Mouse (Mus musculus): ENCODE results near the gene Gda. TPM values are rescaled to one million over a fixed set of nuclear protein-coding genes. Genes with fewer than 3 reads are reported as not detected.

The Gda gene
- total RNA-seq, 1 experiment from 2014 or later, result 14.5 TPM

DNA sequence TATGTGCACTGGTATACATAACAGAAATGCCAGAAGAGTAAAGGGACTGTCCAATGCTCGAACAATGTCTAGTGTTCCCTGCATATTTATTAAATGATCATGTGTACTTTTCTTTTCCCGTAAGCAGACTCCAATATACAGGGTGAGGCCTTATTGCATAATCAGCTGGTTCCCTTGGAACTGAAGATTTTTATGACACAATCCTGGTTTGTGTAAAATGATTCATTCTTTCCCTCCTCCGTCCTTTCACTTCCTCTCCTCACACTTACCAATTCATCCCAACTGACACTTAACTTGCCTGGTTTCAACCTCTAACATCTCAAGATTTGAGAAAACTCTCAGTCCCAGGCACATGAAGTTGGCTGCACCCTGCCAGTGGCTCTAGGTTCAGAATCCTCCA, 3.5 kb upstream of the Gda start:
- no peak for ATAC-seq (replicated peaks in 1 of 2; ENCODE audit: insufficient read depth in 1 of 2, low FRiP score in 2 of 2, low TSS enrichment in 1 of 2, low read depth in 1 of 2, poor library complexity in 2 of 2, severe bottlenecking in 2 of 2)

DNA sequence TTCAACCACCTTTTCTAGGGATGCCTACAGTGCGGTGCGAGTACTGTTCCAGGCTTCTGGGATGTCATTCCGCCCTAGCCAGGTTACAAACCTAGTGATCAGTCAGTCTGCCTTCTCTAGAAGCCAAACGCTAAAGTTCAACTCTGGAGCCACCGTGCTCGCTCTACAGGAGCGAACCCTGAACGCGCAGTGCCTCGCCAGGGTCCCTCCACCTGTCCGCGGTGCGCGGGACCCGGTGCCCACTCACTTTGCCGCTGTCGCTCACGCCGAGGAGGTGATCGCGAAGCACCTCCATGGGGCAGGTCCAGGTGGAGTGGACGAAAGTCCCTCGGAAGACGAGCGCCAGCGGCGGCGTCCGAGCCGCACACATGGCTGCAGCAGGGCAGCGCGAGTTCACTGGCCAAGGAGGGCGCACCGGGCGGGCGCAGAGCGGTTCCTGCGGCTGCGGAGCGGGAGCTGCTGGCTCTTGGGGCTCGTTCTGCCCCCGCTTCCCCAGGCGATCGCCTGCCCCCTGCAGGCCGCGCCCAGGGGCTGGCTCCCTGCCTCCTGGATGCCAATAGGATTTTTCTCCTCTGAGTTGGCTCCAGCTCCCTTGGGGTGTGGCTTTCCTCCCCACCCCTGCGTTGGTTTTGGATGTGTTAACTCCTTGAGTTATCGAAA, 994 bp downstream of the Gda start:
- peak; percentile 95 for ATAC-seq (replicated peaks in 1 of 2; ENCODE audit: insufficient read depth in 1 of 2, low FRiP score in 2 of 2, low TSS enrichment in 1 of 2, low read depth in 1 of 2, poor library complexity in 2 of 2, severe bottlenecking in 2 of 2)

DNA sequence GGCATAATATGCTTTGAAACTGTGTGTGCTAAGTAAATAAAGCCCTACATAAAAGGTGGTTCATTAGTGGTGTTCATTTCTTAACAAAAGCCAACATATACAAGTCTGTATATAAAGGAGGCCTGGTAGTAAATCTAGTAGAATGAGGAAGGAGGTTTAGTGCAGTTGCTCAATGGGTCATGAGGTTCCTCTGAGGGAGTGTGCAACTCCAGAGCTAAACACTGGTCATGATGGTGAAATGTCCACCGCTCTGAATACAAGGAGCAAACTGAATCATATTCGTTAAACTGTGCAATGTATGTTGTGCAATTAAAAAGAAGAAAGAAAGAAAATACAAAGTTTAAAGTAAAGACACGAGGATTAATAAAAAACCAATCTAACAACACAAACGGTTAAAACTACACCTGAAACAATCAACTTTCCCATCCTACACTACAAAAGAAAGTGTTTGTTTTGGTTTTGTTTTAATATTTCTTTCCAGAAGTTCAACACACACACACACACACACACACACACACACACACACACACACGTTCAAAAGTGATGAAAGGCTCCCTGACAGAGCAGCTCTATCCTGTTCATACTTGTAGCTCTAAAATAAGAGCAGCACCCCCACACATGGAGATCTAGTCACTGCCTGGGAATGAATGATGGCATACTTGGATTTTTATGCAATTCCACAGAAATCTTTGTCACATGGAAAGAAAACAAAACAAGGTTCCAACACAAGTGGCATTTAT, 11.9 kb downstream of the Gda start:
- peak; percentile 51 to 86; a peak in 3 of 4 replicates for ATAC-seq (replicated peaks in 1 of 2; ENCODE audit: insufficient read depth in 1 of 2, low FRiP score in 2 of 2, low TSS enrichment in 1 of 2, low read depth in 1 of 2, poor library complexity in 2 of 2, severe bottlenecking in 2 of 2)

DNA sequence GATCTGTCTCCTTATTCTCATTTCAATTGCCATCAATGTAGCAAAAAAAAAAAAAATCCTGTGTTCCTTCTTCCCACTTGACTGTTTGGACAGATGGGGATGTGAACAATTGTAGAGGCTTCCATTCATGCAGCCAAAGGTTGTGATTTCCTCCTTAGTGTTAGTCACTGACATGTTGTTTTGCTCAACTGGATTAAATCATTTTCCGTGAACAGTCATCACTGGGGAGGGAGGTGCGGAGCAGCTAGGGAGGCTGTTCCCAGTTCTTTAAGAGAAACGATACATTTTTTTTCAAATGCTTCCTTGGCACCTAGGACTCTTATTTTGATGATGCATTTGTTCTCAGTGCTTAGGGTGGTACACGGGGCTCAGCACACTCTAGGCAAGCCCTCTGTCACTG, 15.8 kb downstream of the Gda start:
- no peak for ATAC-seq (replicated peaks in 1 of 2; ENCODE audit: insufficient read depth in 1 of 2, low FRiP score in 2 of 2, low TSS enrichment in 1 of 2, low read depth in 1 of 2, poor library complexity in 2 of 2, severe bottlenecking in 2 of 2)

DNA sequence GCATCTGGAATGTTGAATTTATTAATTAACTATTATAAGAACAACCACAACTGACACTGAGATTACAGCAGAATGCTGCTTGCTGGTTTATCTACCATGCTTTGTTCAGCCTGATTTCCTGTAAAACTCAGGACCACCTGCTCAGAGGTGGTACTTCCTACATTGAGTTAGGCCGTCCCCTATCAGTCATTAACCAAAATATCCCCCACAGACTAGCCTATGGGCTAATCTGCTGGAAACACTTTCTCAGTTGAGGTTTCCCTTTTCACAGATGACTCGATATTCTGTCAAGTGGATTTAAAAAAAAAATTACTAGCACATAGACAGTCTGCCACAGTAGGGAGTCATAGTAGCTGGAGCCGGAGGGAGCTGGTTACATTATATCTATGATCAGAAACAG, 31.5 kb downstream of the Gda start:
- ATAC-seq (replicated peaks in 1 of 2; ENCODE audit: insufficient read depth in 1 of 2, low FRiP score in 2 of 2, low TSS enrichment in 1 of 2, low read depth in 1 of 2, poor library complexity in 2 of 2, severe bottlenecking in 2 of 2), result peak; percentile 78 to 89

DNA sequence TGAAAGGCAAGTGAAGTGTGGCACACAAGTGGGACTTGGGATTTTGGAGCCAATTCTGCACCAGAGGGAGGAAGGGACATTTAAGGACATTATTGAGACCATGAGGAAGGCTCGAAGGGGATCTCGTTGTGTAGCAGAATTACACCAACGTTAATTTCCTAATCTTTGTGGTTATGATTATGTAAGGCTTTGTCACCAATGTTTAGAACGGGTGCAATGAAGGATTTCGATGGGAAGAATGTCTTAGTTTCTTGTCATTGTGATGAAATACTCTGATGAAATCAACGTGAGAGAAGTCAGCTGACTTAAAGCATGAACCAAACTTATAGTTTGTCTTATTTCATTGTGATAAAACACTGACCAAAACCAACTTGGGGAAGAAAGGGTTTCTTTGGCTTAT, 32.4 kb downstream of the Gda start:
- peak; percentile 22 to 55; a peak in 1 of 4 replicates for ATAC-seq (replicated peaks in 1 of 2; ENCODE audit: insufficient read depth in 1 of 2, low FRiP score in 2 of 2, low TSS enrichment in 1 of 2, low read depth in 1 of 2, poor library complexity in 2 of 2, severe bottlenecking in 2 of 2)

DNA sequence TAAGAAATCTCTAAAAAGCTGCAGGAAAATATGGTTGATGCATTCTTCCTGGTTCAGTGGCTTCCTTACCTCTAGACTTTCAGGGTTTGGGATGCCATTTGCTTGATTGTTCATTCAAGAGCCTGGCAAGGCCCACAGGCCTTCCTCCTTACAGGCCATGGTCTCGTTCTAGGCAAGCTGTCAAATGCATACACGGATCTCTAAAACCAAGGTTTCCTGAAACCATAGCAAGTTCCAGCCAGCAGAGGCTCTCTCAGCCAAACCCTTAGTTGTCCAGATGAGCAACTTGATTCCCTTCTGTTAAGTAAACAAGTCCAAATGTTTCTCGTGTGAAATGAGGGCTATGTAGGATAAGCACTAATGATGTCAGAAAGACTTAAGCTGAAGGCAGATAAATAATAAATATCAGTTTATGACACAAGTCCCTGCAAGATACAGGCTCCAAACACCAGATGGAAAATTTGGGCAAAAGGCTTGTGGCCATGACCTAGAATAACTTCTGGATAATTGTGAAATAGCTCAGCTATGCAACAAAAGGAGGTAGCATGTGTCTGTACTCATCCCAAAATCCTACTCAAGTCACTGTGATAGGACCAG, 34.0 kb downstream of the Gda start:
- ATAC-seq (replicated peaks in 1 of 2; ENCODE audit: insufficient read depth in 1 of 2, low FRiP score in 2 of 2, low TSS enrichment in 1 of 2, low read depth in 1 of 2, poor library complexity in 2 of 2, severe bottlenecking in 2 of 2), result no peak

DNA sequence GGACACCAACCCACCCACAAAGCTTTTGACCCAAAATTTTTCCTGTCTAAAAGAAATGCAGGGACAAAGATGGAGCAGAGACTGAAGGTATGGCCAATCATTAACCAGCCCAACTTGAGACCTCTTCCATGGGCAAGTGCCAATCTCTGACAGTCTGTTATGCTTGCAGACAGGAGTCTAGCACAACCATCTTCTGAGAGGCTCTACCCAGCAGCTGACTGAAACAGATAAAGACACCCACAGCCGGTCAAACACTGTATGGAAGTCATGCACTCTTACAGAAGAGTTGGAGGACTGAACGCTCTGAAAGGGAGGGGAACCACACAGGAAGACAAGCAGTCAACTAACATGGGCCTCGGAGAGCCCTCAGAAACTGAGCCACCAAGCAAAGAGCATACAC, 36.7 kb downstream of the Gda start:
- no peak for ATAC-seq (replicated peaks in 1 of 2; ENCODE audit: insufficient read depth in 1 of 2, low FRiP score in 2 of 2, low TSS enrichment in 1 of 2, low read depth in 1 of 2, poor library complexity in 2 of 2, severe bottlenecking in 2 of 2)

DNA sequence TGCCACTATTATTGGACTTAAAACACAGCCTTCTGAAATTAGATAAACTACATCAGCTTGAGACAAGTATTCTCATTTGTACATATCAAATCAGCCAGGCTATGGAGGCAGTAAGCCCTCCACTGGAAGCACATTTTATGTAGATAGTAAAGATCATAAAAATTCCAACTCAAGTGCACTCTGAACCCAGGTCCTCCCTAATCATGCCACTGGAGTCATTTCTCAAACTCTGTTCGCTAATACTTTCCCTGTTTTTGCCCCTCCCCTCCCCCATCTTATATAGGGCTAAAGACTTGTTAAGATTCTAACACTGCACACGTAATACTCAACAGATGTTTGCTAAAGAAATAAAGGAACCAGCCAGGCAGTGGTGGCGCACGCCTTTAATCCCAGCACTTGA, 39.9 kb downstream of the Gda start:
- ATAC-seq (replicated peaks in 1 of 2; ENCODE audit: insufficient read depth in 1 of 2, low FRiP score in 2 of 2, low TSS enrichment in 1 of 2, low read depth in 1 of 2, poor library complexity in 2 of 2, severe bottlenecking in 2 of 2), result no peak

DNA sequence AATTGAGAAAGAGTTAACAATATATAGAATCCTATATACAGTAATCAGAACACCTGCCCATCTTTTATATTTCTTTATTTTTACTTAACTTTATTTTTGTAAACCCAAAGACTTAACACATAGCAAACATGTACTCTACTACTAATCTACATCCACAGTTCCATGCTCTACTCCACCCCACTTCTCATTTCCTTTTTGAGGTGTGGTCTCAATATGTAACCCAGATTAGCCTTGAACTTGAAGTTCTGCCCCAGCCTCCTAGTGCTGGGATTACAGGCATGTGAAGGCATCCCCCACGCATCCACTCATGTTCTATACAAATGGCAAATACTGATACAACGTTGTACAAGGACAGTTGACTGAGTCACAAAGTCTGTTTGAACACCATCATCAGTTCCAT, 40.4 kb downstream of the Gda start:
- no peak for ATAC-seq (replicated peaks in 1 of 2; ENCODE audit: insufficient read depth in 1 of 2, low FRiP score in 2 of 2, low TSS enrichment in 1 of 2, low read depth in 1 of 2, poor library complexity in 2 of 2, severe bottlenecking in 2 of 2)

DNA sequence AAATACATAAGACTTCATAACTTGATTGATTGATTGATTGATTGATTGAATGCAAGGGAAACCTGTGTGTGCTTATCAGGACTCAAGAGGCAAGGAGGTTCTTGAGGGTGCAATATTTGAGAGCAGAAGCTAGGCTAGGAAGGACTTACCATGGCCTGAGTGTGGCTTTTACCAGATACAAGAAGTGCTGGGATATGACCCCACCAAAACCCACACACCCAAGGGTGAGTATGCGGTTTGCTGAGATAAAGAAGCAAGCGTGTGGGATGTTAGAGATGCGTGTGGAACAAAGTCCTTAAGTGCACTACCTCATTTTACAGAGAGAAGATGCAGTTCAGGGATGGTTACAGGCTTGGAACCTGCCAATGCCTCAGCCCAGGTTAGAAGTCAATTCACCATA, 41.0 kb downstream of the Gda start:
- ATAC-seq (replicated peaks in 1 of 2; ENCODE audit: insufficient read depth in 1 of 2, low FRiP score in 2 of 2, low TSS enrichment in 1 of 2, low read depth in 1 of 2, poor library complexity in 2 of 2, severe bottlenecking in 2 of 2), result no peak

DNA sequence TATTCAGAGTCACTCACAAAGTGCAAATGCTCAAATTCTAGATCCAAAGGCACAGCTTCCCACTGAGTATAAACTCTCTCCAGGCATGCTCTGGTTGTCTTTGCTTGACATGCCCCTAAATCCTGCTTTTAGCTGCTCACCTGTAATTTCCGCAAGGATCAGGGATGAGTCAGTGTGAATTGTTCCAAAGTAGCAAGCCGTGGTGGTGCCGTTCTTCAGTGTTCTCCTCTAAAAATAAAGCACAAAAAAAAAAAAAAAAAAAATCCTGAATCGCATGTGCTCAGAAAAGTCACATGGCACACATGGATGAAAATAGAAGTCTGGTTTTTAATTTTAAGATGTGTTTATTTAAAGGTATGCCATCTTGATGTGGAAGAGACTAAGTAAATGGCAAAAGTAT, 47.9 kb downstream of the Gda start:
- ATAC-seq (replicated peaks in 1 of 2; ENCODE audit: insufficient read depth in 1 of 2, low FRiP score in 2 of 2, low TSS enrichment in 1 of 2, low read depth in 1 of 2, poor library complexity in 2 of 2, severe bottlenecking in 2 of 2), result no peak

DNA sequence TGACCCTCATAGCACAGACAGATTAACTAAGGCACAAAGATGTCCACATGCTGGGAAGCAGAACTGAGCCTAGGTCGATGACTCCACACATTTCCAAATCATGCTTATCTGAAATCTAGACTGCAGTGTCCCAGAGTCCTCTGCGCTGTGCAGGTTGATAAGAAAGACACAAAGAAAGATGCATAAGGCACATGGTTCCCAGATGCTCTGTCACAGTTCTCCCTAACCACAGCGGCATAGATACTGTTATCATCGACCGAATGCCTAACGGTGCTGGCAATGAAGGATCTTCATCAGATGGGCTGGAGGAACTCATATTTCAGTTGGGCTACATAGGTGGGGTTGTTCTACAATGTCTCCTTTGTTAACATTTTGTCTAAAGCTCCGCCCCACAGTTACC, 49.5 kb downstream of the Gda start:
- ATAC-seq (replicated peaks in 1 of 2; ENCODE audit: insufficient read depth in 1 of 2, low FRiP score in 2 of 2, low TSS enrichment in 1 of 2, low read depth in 1 of 2, poor library complexity in 2 of 2, severe bottlenecking in 2 of 2), result no peak; a peak in 1 of 4 replicates

DNA sequence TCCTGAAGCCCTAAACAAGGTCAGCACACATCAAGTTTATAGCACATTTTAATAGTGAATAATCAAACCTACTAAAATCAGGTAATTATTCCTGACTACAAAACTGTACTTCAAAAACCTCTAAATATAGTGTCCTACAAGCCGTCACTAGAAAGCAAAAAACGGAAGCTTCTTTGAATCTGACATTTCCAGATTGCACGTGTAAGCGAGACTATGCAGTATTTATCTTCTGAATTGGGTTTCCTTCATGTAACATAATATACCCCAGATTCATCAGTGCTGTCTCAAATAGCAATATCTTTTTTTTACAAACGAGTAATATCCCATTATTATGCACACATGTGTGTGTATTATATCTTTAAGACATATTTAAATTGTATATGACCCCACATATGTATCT, 54.8 kb downstream of the Gda start:
- ATAC-seq (replicated peaks in 1 of 2; ENCODE audit: insufficient read depth in 1 of 2, low FRiP score in 2 of 2, low TSS enrichment in 1 of 2, low read depth in 1 of 2, poor library complexity in 2 of 2, severe bottlenecking in 2 of 2), result no peak

DNA sequence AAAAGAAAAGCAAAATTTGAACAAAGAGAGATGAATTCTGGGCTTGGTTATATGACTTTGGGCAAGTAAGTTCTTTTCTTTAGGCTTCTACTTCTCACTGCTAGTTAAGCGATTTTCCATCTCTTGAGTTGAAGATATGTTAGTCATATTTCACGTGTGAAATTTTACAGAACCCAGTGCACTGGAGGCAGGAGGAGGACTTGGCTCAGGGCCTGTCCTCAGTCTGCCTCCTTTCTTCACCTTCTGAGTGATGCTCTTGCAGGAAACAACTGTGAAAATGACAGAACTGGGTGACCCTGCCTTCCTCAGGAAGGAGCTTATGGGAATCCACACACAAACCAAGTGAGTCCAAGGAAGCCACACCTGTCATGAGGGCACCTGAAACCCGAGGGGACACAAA, 57.9 kb downstream of the Gda start:
- ATAC-seq (replicated peaks in 1 of 2; ENCODE audit: insufficient read depth in 1 of 2, low FRiP score in 2 of 2, low TSS enrichment in 1 of 2, low read depth in 1 of 2, poor library complexity in 2 of 2, severe bottlenecking in 2 of 2), result no peak

DNA sequence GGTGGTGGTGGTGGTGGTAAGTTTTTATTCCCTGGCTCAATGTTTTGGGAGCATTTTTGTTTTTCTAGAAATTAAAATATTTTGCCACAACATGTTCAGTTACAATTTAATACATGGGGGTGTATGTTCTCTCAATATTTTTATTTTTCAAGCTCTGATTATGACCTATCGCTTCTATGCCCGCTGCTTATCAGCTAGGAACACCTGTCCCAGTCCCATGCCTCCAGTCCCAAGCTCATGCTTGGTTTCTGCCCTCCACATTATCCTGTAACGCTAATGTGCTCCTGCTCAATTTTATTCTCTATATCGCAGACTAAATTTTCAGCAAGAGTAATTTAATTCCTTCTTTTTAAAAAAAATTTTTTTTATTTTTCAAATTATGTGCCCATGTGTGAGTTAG, 64.1 kb downstream of the Gda start:
- no peak for ATAC-seq (replicated peaks in 1 of 2; ENCODE audit: insufficient read depth in 1 of 2, low FRiP score in 2 of 2, low TSS enrichment in 1 of 2, low read depth in 1 of 2, poor library complexity in 2 of 2, severe bottlenecking in 2 of 2)

DNA sequence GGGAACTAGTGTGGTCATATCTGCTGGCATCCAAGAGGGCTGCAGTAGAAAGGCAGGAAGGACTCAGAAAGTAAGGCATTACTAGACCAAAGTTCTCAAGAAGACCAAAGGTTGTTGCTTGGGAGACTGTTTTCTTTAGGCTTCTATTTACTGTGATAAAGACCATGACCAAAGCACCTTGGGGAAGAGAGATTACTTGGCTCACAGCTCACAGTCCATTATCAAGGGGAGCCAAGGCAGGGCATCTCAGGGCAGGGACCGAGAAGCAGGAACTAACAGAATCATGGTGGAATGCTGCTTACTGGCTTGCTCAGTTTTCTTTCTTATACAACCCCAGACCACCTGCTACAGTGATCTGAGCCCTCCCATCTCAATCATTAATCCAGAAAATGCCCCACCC, 65.9 kb downstream of the Gda start:
- ATAC-seq (replicated peaks in 1 of 2; ENCODE audit: insufficient read depth in 1 of 2, low FRiP score in 2 of 2, low TSS enrichment in 1 of 2, low read depth in 1 of 2, poor library complexity in 2 of 2, severe bottlenecking in 2 of 2), result peak in 1 of 2 experiments; percentile 51; a peak in 2 of 4 replicates

DNA sequence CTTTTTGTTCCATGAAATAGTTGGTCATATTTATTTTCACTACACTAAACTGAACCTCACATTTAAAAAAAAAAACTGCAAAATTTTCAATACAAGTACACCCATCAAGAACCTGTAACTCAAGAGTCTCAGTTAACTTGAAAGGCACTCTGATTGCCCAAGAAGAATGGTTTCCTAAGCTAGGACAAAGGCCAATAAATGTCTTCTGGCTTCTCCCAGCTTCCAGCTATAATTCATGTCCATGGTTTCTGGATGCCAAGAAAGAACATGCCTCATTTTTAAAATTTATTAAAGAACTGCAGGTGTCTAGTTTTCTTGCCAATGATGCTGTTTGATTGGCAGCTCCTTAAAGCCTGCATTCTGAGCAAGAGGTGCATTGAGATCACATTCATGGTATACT, 75.3 kb downstream of the Gda start:
- ATAC-seq (replicated peaks in 1 of 2; ENCODE audit: insufficient read depth in 1 of 2, low FRiP score in 2 of 2, low TSS enrichment in 1 of 2, low read depth in 1 of 2, poor library complexity in 2 of 2, severe bottlenecking in 2 of 2), result no peak

DNA sequence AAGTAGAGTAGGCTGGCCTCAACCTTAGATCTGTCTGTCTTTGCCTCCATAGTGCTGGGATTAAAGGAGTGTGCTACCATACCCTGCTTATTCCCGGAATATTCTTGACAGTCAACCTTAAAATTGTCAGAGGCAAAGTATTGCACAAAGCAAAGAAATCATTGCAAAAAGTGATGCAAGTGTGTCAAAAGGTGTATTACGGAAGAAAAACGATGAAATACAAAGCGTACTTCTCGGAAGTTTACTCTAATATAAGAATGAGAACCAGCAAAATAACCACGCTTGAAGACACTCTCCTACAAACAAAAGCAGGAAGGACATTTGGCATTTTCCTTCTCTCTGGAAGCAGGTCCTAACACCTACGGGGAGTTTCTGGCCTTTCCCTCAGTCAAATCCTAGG, 76.9 kb downstream of the Gda start:
- ATAC-seq (replicated peaks in 1 of 2; ENCODE audit: insufficient read depth in 1 of 2, low FRiP score in 2 of 2, low TSS enrichment in 1 of 2, low read depth in 1 of 2, poor library complexity in 2 of 2, severe bottlenecking in 2 of 2), result peak in 1 of 2 experiments; percentile 29; a peak in 1 of 4 replicates
